Mouse (Mus musculus) forebrain, embryonic 16.5 days (tissue): ENCODE results near the gene Hoxb9. TPM values are rescaled to one million over a fixed set of nuclear protein-coding genes. Genes with fewer than 3 reads are reported as not detected.

Source experiments
- ATAC-seq: fragments of 200-750 bp; cut with Nextera tagmentation; 2 replicates; pipeline ENCODE4 v1.8.0; 2017; ENCODE audit warnings: mild to moderate bottlenecking, moderate library complexity
- H3K27ac ChIP-seq: fragments of 300-500 bp; sonication (generic); 2 replicates; pipeline ENCODE4 v1.5.1; 2014; ENCODE audit warnings: low read length, control low read depth
- H3K27me3 ChIP-seq: fragments of 300-500 bp; sonication (generic); replicated peaks from 2 replicates; pipeline ENCODE4 v1.6.1; 2014; ENCODE audit warnings: low read length; ENCODE audit not compliant: control insufficient read depth, insufficient read depth
- H3K36me3 ChIP-seq: fragments of 300-500 bp; sonication (generic); 2 replicates; pipeline ENCODE4 v1.6.1; 2014; ENCODE audit not compliant: control insufficient read depth, insufficient read depth
- H3K4me1 ChIP-seq: fragments of 300-500 bp; sonication (generic); replicated peaks from 2 replicates; pipeline ENCODE4 v1.6.1; 2014; ENCODE audit warnings: low read length; ENCODE audit not compliant: control insufficient read depth, insufficient read depth
- H3K4me2 ChIP-seq: fragments of 300-500 bp; sonication (generic); 2 replicates; pipeline ENCODE4 v1.6.1; 2014; ENCODE audit warnings: mild to moderate bottlenecking, low read length, control low read depth
- H3K4me3 ChIP-seq: fragments of 300-500 bp; sonication (generic); replicated peaks from 2 replicates; pipeline ENCODE4 v1.5.1; 2014; ENCODE audit warnings: mild to moderate bottlenecking, low read length, control low read depth
- H3K9ac ChIP-seq: fragments of 300-500 bp; sonication (generic); replicated peaks from 2 replicates; pipeline ENCODE4 v1.6.1; 2014; ENCODE audit warnings: low read depth, low read length, control low read depth
- H3K9me3 ChIP-seq: fragments of 300-500 bp; sonication (generic); 2 replicates; pipeline ENCODE4 v1.6.1; 2016; ENCODE audit warnings: low read length; ENCODE audit not compliant: control insufficient read depth
- WGBS: fragments of 180-500 bp; shearing (Covaris S2); extraction: QIAGEN DNeasy Blood & Tissue Kit; methylation state at CpG from one replicate; pipeline ENCODE4 v1.1.7; 2014; 5-methylcytosine and 5-hydroxymethylcytosine counted together
- polyA plus RNA-seq: library from polyadenylated mRNA; unstranded; fragments of >200 nt; fragmentation: Nextera tagmentation; extraction: Ambion mirVana; gene quantifications from 2 replicates; pipeline ENCODE4 v1.2.1, GENCODE M21; 2015

The Hoxb9 gene
- polyA plus RNA-seq, 1 experiment from 2014 or later: not detected

- no peak overlapping the region for H3K27ac ChIP-seq
- under 1% methylated on average over 33 of the region's 33 CpGs for WGBS
- H3K4me1 ChIP-seq: no peaks in the 10 kb centered on the region
- no peak overlapping the region for H3K4me3 ChIP-seq
- ATAC-seq: no peak
- no peak overlapping the region for H3K4me2 ChIP-seq
- H3K36me3 ChIP-seq: no peaks in the 10 kb centered on the region
- H3K9ac ChIP-seq: no peak overlapping the region
- no peaks in the 10 kb centered on the region for H3K9me3 ChIP-seq
- peaks cover 95% of the 10 kb centered on the region for H3K27me3 ChIP-seq
These were observed 7.4 kb upstream of the Hoxb9 start for GRCm38 (mm10) chr11:96263636-96264389.

GRCm38 (mm10) chr11:96264390-96265020 lies 6.8 kb upstream of the Hoxb9 start:
- Histone ChIP-seq H3K4me2 (no peak overlapping the region), H3K4me1 (no peaks in the 10 kb centered on the region), H3K4me3 (no peak overlapping the region), H3K36me3 (no peaks in the 10 kb centered on the region), H3K27ac (no peak overlapping the region), H3K9ac (no peak overlapping the region), H3K27me3 (peaks cover 95% of the 10 kb centered on the region), H3K9me3 (no peaks in the 10 kb centered on the region)
- no peak for ATAC-seq
- 3% methylated on average over 8 of the region's 8 CpGs for WGBS

- Histone ChIP-seq H3K27me3 (peaks cover 96% of the 10 kb centered on the region), H3K4me3 (no peak overlapping the region), H3K4me2 (no peak overlapping the region), H3K27ac (no peak overlapping the region), H3K36me3 (no peaks in the 10 kb centered on the region), H3K9ac (no peak overlapping the region), H3K9me3 (no peaks in the 10 kb centered on the region), H3K4me1 (no peaks in the 10 kb centered on the region; the same call in 1 of the 2 replicates)
- ATAC-seq: no peak
- under 1% methylated on average over 7 of the region's 7 CpGs for WGBS
These were observed 5.3 kb upstream of the Hoxb9 start for GRCm38 (mm10) chr11:96265954-96266353.

GRCm38 (mm10) chr11:96267021-96267920 lies 4.0 kb upstream of the Hoxb9 start:
- Histone ChIP-seq H3K36me3 (no peaks in the 10 kb centered on the region), H3K27ac (no peak overlapping the region), H3K27me3 (peaks cover 96% of the 10 kb centered on the region), H3K9ac (no peak overlapping the region), H3K9me3 (no peaks in the 10 kb centered on the region), H3K4me3 (no peak overlapping the region), H3K4me2 (no peak overlapping the region), H3K4me1 (peaks cover 1% of the 10 kb centered on the region)
- ATAC-seq: no peak
- WGBS: 11% methylated on average over 7 of the region's 7 CpGs

- H3K4me3 ChIP-seq: no peak overlapping the region
- no peak overlapping the region for H3K9ac ChIP-seq
- 0% methylated on average over 1 of the region's 1 CpGs for whole genome bisulfite sequencing
These were observed 3.1 kb upstream of the Hoxb9 start for GRCm38 (mm10) chr11:96268031-96268745.

GRCm38 (mm10) chr11:96269869-96270268 lies 1.4 kb upstream of the Hoxb9 start:
- no peak overlapping the region for H3K27ac ChIP-seq
- H3K4me3 ChIP-seq: no peak overlapping the region
- no peaks in the 10 kb centered on the region for H3K36me3 ChIP-seq
- no peak overlapping the region for H3K9ac ChIP-seq
- H3K9me3 ChIP-seq: no peaks in the 10 kb centered on the region
- peaks cover 96% of the 10 kb centered on the region for H3K27me3 ChIP-seq
- no peak overlapping the region for H3K4me2 ChIP-seq
- peaks cover 4% of the 10 kb centered on the region for H3K4me1 ChIP-seq
- ATAC-seq: no peak
- under 1% methylated on average over 19 of the region's 19 CpGs for WGBS

More at GRCm38 (mm10) chr11:96268031-96268745, 3.1 kb upstream of the Hoxb9 start:
- ATAC-seq: no peak
- Histone ChIP-seq H3K9me3 (no peaks in the 10 kb centered on the region), H3K27ac (no peak overlapping the region), H3K36me3 (no peaks in the 10 kb centered on the region), H3K4me2 (no peak overlapping the region), H3K4me1 (peaks cover 4% of the 10 kb centered on the region), H3K27me3 (peaks cover 96% of the 10 kb centered on the region)

GRCm38 (mm10) chr11:96271541-96272011 lies 319 bp downstream of the Hoxb9 start:
- under 1% methylated on average over 52 of the region's 52 CpGs for WGBS
- H3K4me3 ChIP-seq: no peak overlapping the region
- peaks cover 4% of the 10 kb centered on the region for H3K4me1 ChIP-seq
- no peak overlapping the region for H3K27ac ChIP-seq
- ATAC-seq: no peak
- H3K36me3 ChIP-seq: no peaks in the 10 kb centered on the region
- no peak overlapping the region for H3K9ac ChIP-seq
- H3K4me2 ChIP-seq: no peak overlapping the region
- peaks cover 96% of the 10 kb centered on the region for H3K27me3 ChIP-seq
- H3K9me3 ChIP-seq: no peaks in the 10 kb centered on the region

GRCm38 (mm10) chr11:96272024-96272921 lies 1.0 kb downstream of the Hoxb9 start:
- no peak for ATAC-seq
- 0 out of 2 replicates have a peak overlapping the region, but pooled peaks have one; percentile 13 for H3K4me3 ChIP-seq
- H3K36me3 ChIP-seq: no peaks in the 10 kb centered on the region
- H3K27ac ChIP-seq: no peak overlapping the region
- no peak overlapping the region for H3K4me2 ChIP-seq
- H3K27me3 ChIP-seq: peaks cover 96% of the 10 kb centered on the region
- H3K9ac ChIP-seq: no peak overlapping the region
- H3K9me3 ChIP-seq: no peaks in the 10 kb centered on the region
- peaks cover 4% of the 10 kb centered on the region for H3K4me1 ChIP-seq
- under 1% methylated on average over 49 of the region's 58 CpGs for WGBS
